17 mouse cellular contexts compared by ENCODE assay signal in genomic region chr5:73454502-73455306, GRCm38 (mm10). TPM values are rescaled to one million over a fixed set of nuclear protein-coding genes. Genes with fewer than 3 reads are reported as not detected.
"Had no signal": no experiment of that assay in that cellular context is flagged by ENCODE, and none has a peak within 500 bp of the region (broad histone marks: within the 10 kb centered on the region; RNA-seq: fewer than 3 reads in every experiment).

No protein-coding gene starts in this region.

- H3K4me1 ChIP-seq: limb, embryonic 10.5 days; liver, embryonic 13.5 days had no signal

- H3K4me2 ChIP-seq: hindbrain, embryonic 14.5 days; liver, embryonic 13.5 days; midbrain, embryonic 11.5 days; neural tube, embryonic 13.5 days had no signal

- H3K36me3 ChIP-seq: limb, embryonic 10.5 days; liver, embryonic 13.5 days; neural tube, embryonic 13.5 days had no signal

- H3K9me3 ChIP-seq: limb, embryonic 10.5 days; liver, embryonic 13.5 days; megakaryocyte, embryonic 14.5 days; neural tube, embryonic 13.5 days had no signal

- DNase-seq: kidney, adult 18-20 months; kidney, postnatal 14 days; liver, embryonic 13.5 days; liver, postnatal 0 days; retina, postnatal 1 day; right cerebral cortex, postnatal 4 days; spleen, adult 18-20 months; thymus, adult 2 months; thymus, postnatal 25 days had no signal

- ATAC-seq: liver, postnatal 0 days; midbrain, embryonic 16.5 days had no signal

- H3K27ac ChIP-seq: hindbrain, embryonic 14.5 days; left cerebral cortex, adult 2 months; limb, embryonic 10.5 days; liver, embryonic 13.5 days; macrophage; neural tube, embryonic 13.5 days had no signal

- H3K27me3 ChIP-seq: liver, embryonic 13.5 days; neural tube, embryonic 13.5 days had no signal

- H3K4me3 ChIP-seq: left cerebral cortex, adult 2 months; limb, embryonic 10.5 days; liver, embryonic 13.5 days; megakaryocyte, embryonic 14.5 days; neural tube, embryonic 13.5 days had no signal

- H3K9ac ChIP-seq: hindbrain, embryonic 14.5 days; liver, embryonic 13.5 days; liver, postnatal 0 days; neural tube, embryonic 13.5 days had no signal

RNA-seq across cellular contexts. Expression of gene Cwh43, which starts 48.8 kb away (rescaled TPM):
- polyA plus RNA-seq: limb, embryonic 10.5 days; liver, embryonic 13.5 days; liver, postnatal 0 days; macrophage; midbrain, embryonic 11.5 days had no signal
